ENCODE assay signal across 25 mouse cellular contexts in genomic region chr5:92302149-92302840, GRCm38 (mm10). TPM values are rescaled to one million over a fixed set of nuclear protein-coding genes. Genes with fewer than 3 reads are reported as not detected.
"Had no signal": no experiment of that assay in that cellular context is flagged by ENCODE, and none has a peak within 500 bp of the region (broad histone marks: within the 10 kb centered on the region; RNA-seq: fewer than 3 reads in every experiment).

No protein-coding gene starts in this region.

- H3K4me3 ChIP-seq: kidney, embryonic 15.5 days; limb, embryonic 12.5 days; limb, embryonic 15.5 days had no signal

- H3K9me3 ChIP-seq: kidney, embryonic 15.5 days; limb, embryonic 12.5 days; limb, embryonic 15.5 days had no signal

- H3K27ac ChIP-seq: kidney, embryonic 15.5 days; limb, embryonic 12.5 days; limb, embryonic 15.5 days; liver, embryonic 14.5 days had no signal

- DNase-seq: kidney, adult 11 months; kidney, adult 8-10 months; kidney, postnatal 10 days; kidney, postnatal 36 days; left cerebral cortex, postnatal 4 days; liver, postnatal 0 days; lung, embryonic 14.5 days; midbrain, embryonic 14.5 days; right cerebral cortex, postnatal 4 days; spleen, adult 18-20 months; thymus, postnatal 25 days had no signal

- H3K4me2 ChIP-seq: kidney, embryonic 15.5 days; limb, embryonic 12.5 days; limb, embryonic 15.5 days; liver, embryonic 11.5 days; lung, embryonic 14.5 days; midbrain, embryonic 11.5 days had no signal

- ATAC-seq: liver, postnatal 0 days; lung, postnatal 0 days had no signal

- H3K27me3 ChIP-seq: kidney, embryonic 15.5 days; limb, embryonic 12.5 days; limb, embryonic 15.5 days had no signal

- H3K9ac ChIP-seq: kidney, embryonic 15.5 days; limb, embryonic 12.5 days; limb, embryonic 15.5 days; liver, embryonic 14.5 days; liver, postnatal 0 days; lung, embryonic 14.5 days had no signal

- H3K4me1 ChIP-seq: kidney, embryonic 15.5 days; limb, embryonic 12.5 days had no signal

RNA-seq across cellular contexts. Expression of gene Cxcl9, which starts 25.6 kb away (rescaled TPM):
- total RNA-seq: layer of hippocampus, adult 18-20 months; layer of hippocampus, postnatal 14 days; left cerebral cortex, postnatal 14 days; left cerebral cortex, postnatal 4 days; megakaryocyte-erythroid progenitor cell, adult 5-6 weeks; midbrain, postnatal 0 days had no signal
- polyA plus RNA-seq: kidney, embryonic 15.5 days; limb, embryonic 12.5 days; liver, embryonic 11.5 days; lung, embryonic 14.5 days; lung, postnatal 0 days; midbrain, embryonic 11.5 days; midbrain, embryonic 14.5 days; midbrain, postnatal 0 days; neural tube, embryonic 11.5 days; neural tube, embryonic 14.5 days had no signal

RNA-seq across cellular contexts. Expression of gene Art3, which starts 29.3 kb away (rescaled TPM):
- total RNA-seq: megakaryocyte-erythroid progenitor cell, adult 5-6 weeks had no signal

RNA-seq across cellular contexts. Expression of gene Ppef2, which starts 46.2 kb away (rescaled TPM):
- total RNA-seq: megakaryocyte-erythroid progenitor cell, adult 5-6 weeks had no signal
- polyA plus RNA-seq: limb, embryonic 12.5 days; liver, postnatal 0 days; midbrain, embryonic 11.5 days; neural tube, embryonic 11.5 days had no signal
